Mouse (Mus musculus) liver, postnatal 0 days (tissue): ENCODE data around the gene Cdon. TPM values are rescaled to one million over a fixed set of nuclear protein-coding genes. Genes with fewer than 3 reads are reported as not detected.

Experiments
- ATAC-seq: fragments of 200-750 bp; cut with Nextera tagmentation; 2 replicates; pipeline ENCODE4 v1.8.0; 2017; ENCODE audit warnings: mild to moderate bottlenecking, moderate library complexity
- DNase-seq: peaks from one replicate; pipeline ENCODE4 v3.0.0-alpha.2; 2016
- H3K27ac ChIP-seq: fragments of 300-500 bp; sonication (generic); 2 replicates; pipeline ENCODE4 v1.5.1; 2014; ENCODE audit warnings: antibody characterized with exemption, moderate library complexity, mild to moderate bottlenecking, low read depth
- H3K27me3 ChIP-seq: fragments of 300-500 bp; sonication (generic); 2 replicates; pipeline ENCODE4 v1.6.1; 2014; ENCODE audit warnings: low read length, control low read depth, mixed read lengths; ENCODE audit not compliant: insufficient read depth
- H3K36me3 ChIP-seq: fragments of 300-500 bp; sonication (generic); replicated peaks from 2 replicates; pipeline ENCODE4 v1.6.1; 2014; ENCODE audit warnings: mild to moderate bottlenecking, control low read depth, low read length, moderate library complexity, mixed read lengths; ENCODE audit not compliant: insufficient read depth
- H3K4me1 ChIP-seq: fragments of 300-500 bp; sonication (generic); 2 replicates; pipeline ENCODE4 v1.6.1; 2014; ENCODE audit warnings: antibody characterized with exemption, mild to moderate bottlenecking, control low read depth; ENCODE audit not compliant: insufficient read depth
- H3K4me2 ChIP-seq: fragments of 300-500 bp; sonication (generic); 2 replicates; pipeline ENCODE4 v1.6.1; 2014; ENCODE audit warnings: low read depth, mild to moderate bottlenecking, low read length, moderate library complexity, mixed read lengths
- H3K4me3 ChIP-seq: fragments of 300-500 bp; sonication (generic); 2 replicates; pipeline ENCODE4 v1.5.1; 2014; ENCODE audit warnings: low read depth, low read length
- H3K9ac ChIP-seq: fragments of 300-500 bp; sonication (generic); replicated peaks from 2 replicates; pipeline ENCODE4 v1.6.1; 2014; ENCODE audit warnings: mild to moderate bottlenecking, moderate library complexity
- H3K9me3 ChIP-seq: fragments of 300-500 bp; sonication (generic); 2 replicates; pipeline ENCODE4 v1.6.1; 2016; ENCODE audit warnings: mild to moderate bottlenecking, control low read depth, low read length, mixed read lengths
- CTCF ChIP-seq: sonication (generic); IDR thresholded peaks from 2 replicates; pipeline ENCODE4 v1.5.1; 2016; ENCODE audit warnings: antibody characterized with exemption, low read depth
- EP300 ChIP-seq: IDR thresholded peaks from 2 replicates; pipeline ENCODE4 v1.6.1; 2016; ENCODE audit warnings: antibody characterized with exemption, low read depth, mild to moderate bottlenecking
- WGBS: fragments of 180-500 bp; shearing (Covaris S2); extraction: QIAGEN DNeasy Blood & Tissue Kit; methylation state at CpG from one replicate; pipeline ENCODE4 v1.1.7; 2014; ENCODE audit not compliant: insufficient replicate concordance; 5-methylcytosine and 5-hydroxymethylcytosine counted together
- polyA plus RNA-seq: library from polyadenylated mRNA; unstranded; fragments of >200 nt; fragmentation: Nextera tagmentation; extraction: Ambion mirVana; gene quantifications from 2 replicates; pipeline ENCODE4 v1.2.1, GENCODE M21; 2015

Gene Cdon
- polyA plus RNA-seq, 1 experiment from 2014 or later = 0.18 TPM

DNA sequence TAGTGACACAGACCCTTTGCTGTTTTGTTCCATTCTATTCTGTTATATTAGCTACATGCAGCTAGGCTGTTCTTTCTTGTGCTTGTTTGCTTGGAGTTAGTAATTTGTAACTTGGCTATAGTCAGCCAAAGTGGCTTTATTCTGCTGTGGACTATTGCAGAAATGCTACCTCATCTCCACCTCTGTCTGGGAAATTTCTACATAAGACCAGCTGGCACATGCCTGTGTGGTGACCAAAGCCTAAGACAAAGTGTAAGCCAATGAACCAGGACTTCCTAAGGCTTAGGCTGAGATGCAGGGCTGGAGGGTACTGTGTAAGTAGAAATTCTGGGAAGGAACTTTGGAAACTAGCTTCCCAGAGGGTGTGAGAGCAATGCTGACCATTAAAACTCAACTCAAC is 48.0 kb downstream of the Cdon start:
- DNase-seq (no peak), ATAC-seq (no peak)
- TF ChIP-seq EP300 (no peak), CTCF (no peak)
- H3K27ac ChIP-seq = no peak overlapping the region
- H3K27me3 ChIP-seq = no peaks in the 10 kb centered on the region
- H3K9me3 ChIP-seq = no peaks in the 10 kb centered on the region
- no peak overlapping the region for H3K9ac ChIP-seq
- H3K4me3 ChIP-seq = no peak overlapping the region
- no peaks in the 10 kb centered on the region for H3K36me3 ChIP-seq
- no peaks in the 10 kb centered on the region for H3K4me1 ChIP-seq
- no peak overlapping the region for H3K4me2 ChIP-seq

DNA sequence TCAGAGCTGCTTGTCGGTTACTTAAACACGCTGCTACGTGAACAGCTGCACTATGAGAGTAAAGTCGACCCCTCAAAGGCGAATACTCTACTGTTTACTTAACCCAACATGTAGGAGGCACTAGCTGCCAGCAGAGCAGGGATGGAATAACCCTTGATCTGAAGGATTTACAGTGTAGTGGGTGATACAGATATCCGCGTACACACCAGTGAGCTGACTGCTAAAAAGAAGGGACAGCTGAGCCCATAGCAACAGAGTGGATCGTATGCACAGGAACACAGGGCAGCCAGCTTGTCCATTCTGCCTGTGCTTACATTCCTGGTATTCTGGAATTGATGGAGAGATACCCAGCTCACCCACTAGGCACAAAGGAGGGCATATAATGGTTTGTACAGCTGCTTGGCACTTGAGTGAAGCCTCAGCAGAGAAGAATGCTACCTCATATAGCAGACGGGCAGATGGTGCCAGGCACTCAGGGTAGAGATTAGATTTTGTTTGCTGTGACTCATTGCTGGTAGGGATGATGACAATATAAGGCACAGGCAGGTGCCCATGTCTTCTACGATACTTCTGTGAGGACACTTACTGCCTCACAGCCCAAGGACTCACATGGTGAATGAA is 53.3 kb downstream of the Cdon start:
- H3K9me3 ChIP-seq = no peaks in the 10 kb centered on the region
- no peaks in the 10 kb centered on the region for H3K27me3 ChIP-seq
- H3K27ac ChIP-seq = no peak overlapping the region
- DNase-seq (no peak), ATAC-seq (no peak)
- no peak overlapping the region for H3K4me3 ChIP-seq
- H3K36me3 ChIP-seq = no peaks in the 10 kb centered on the region
- 70% methylated on average over 10 of the region's 10 CpGs for WGBS
- H3K4me1 ChIP-seq = no peaks in the 10 kb centered on the region
- H3K9ac ChIP-seq = no peak overlapping the region
- TF ChIP-seq EP300 = no peak
- TF ChIP-seq CTCF = no peak
- H3K4me2 ChIP-seq = no peak overlapping the region

DNA sequence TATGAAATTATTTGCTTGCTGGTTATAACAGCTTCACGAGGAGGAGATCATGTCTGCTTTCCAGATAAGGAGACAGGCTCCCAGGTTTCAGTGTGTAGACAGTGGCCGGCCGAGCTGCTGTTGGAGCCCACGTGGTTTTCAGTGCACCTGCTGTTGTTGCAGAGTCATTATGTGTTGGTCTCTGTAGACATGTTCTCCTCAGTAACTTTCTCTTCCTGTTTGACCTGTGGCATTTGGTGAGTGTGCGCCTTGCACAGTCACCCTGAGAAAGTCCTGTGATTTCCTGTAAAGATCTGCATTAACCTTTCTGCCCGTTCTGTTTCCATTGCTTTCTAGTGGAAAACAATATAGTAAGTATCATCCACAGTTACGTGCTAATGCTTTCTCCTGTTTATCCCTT is 54.5 kb downstream of the Cdon start:
- WGBS = 50% methylated on average over 7 of the region's 7 CpGs
- Histone ChIP-seq H3K9me3 (no peaks in the 10 kb centered on the region), H3K27me3 (no peaks in the 10 kb centered on the region), H3K4me3 (no peak overlapping the region), H3K4me1 (no peaks in the 10 kb centered on the region), H3K4me2 (no peak overlapping the region), H3K9ac (no peak overlapping the region), H3K36me3 (no peaks in the 10 kb centered on the region), H3K27ac (no peak overlapping the region)
- ATAC-seq (no peak), DNase-seq (no peak)
- TF ChIP-seq CTCF (no peak), EP300 (no peak)

DNA sequence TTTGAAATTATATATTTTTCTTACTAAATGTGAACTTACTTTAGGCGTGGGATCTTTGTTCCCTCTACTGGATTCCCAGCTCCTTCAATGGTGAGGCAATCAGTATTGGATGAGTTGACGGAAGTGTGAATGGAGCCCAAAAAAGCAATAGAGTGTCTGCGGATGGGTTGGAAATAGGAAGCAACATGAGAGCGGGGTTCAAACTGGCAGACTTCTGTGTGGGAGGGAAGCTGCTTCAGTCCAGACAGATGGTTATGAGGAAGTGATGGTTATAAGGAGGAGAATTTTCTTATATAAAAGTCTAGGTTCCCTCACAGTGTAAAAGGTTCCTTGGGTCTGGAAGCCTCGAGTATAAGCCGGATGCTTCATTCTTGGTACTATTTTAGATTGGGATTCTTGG is 58.5 kb downstream of the Cdon start:
- H3K27ac ChIP-seq = no peak overlapping the region
- H3K4me2 ChIP-seq = no peak overlapping the region
- H3K4me3 ChIP-seq = no peak overlapping the region
- ATAC-seq (no peak), DNase-seq (no peak)
- H3K36me3 ChIP-seq = no peaks in the 10 kb centered on the region
- no peaks in the 10 kb centered on the region for H3K27me3 ChIP-seq
- WGBS = 74% methylated on average over 6 of the region's 6 CpGs
- no peaks in the 10 kb centered on the region for H3K9me3 ChIP-seq
- TF ChIP-seq CTCF = no peak
- TF ChIP-seq EP300 = no peak
- H3K4me1 ChIP-seq = no peaks in the 10 kb centered on the region
- no peak overlapping the region for H3K9ac ChIP-seq

DNA sequence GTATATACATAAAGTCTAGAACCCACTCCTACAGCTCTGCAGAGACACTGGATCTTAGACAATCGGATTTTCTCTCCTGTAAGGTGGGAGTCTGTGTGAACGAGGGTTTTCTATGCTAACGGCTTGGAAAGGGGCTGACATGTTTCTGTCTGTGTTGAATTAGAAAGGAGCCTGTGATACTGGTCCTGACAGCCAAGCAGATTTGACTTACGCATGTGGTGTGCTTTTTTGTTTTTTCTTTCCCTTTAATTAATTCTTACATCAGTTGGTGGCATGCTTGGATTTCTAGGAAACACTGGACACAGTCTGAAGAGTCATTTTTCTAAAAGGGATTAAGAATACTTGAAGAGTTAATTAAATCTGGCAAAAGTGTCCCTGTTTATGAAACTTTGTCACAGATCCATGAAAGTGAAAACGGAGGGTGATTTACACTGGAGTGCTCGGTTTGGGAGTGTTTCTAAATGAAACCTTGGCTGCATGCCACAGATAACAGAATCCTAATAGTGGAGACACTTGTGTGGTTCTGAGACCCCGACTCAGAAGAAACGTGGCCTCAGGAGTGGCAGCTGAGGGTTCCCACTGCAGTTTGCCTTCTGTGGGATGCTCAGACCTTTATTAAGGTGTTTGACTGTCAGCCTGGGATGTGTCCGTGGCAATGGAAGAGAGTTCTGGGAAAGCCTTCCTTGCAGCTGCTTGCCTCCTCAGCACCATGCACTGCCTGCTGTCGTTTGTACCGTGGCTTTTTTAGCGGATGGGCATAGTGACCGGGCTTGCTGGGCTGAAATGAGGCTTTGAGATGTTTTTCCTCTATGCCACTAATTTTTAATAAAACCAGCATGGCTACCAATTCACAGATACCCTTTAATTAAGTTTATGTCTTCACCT is 61.3 kb downstream of the Cdon start:
- TF ChIP-seq CTCF (no peak), EP300 (no peak)
- H3K27me3 ChIP-seq = no peaks in the 10 kb centered on the region
- ATAC-seq (no peak), DNase-seq (no peak)
- no peak overlapping the region for H3K4me3 ChIP-seq
- no peaks in the 10 kb centered on the region for H3K4me1 ChIP-seq
- 74% methylated on average over 13 of the region's 13 CpGs for WGBS
- H3K27ac ChIP-seq = no peak overlapping the region
- no peak overlapping the region for H3K4me2 ChIP-seq
- H3K9ac ChIP-seq = no peak overlapping the region
- no peaks in the 10 kb centered on the region for H3K36me3 ChIP-seq
- no peaks in the 10 kb centered on the region for H3K9me3 ChIP-seq

DNA sequence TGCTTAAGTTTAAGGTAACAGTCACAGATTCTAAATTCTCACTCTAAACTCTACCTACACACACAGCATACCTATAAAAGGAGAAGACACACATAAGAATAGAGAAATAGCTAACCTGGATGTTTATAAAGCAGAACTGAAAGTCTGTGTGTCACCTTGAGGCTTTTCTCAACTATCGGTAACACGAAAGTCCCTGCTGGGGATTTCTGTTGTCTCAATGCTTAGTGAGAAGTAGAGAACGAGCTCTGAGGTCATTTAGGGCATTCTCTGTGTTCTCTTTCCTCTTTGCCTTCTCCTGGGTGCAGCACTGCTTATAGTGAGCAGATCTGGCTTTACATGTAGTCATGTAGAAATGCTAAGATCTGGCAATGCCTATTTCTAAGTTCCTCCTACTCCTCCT is 63.0 kb downstream of the Cdon start:
- WGBS = 70% methylated on average over 3 of the region's 3 CpGs
- no peak for DNase-seq
- no peak overlapping the region for H3K4me2 ChIP-seq
- TF ChIP-seq CTCF = no peak
- TF ChIP-seq EP300 = no peak
- no peak overlapping the region for H3K4me3 ChIP-seq
- H3K27me3 ChIP-seq = no peaks in the 10 kb centered on the region
- no peak overlapping the region for H3K9ac ChIP-seq
- no peak overlapping the region for H3K27ac ChIP-seq
- H3K36me3 ChIP-seq = no peaks in the 10 kb centered on the region
- H3K9me3 ChIP-seq = no peaks in the 10 kb centered on the region
- no peaks in the 10 kb centered on the region for H3K4me1 ChIP-seq
- no peak for ATAC-seq
